Mouse (Mus musculus): ENCODE results near the gene Dop1b. TPM values are rescaled to one million over a fixed set of nuclear protein-coding genes. Genes with fewer than 3 reads are reported as not detected.
"Not testable (repeated sequence)": the region's sequence is repeated elsewhere in the genome, so short reads cannot be mapped to it uniquely, and the experiment has no call there.

Gene Dop1b
- polyA plus RNA-seq, 1 experiment from 2014 or later: 11.2 TPM

DNA sequence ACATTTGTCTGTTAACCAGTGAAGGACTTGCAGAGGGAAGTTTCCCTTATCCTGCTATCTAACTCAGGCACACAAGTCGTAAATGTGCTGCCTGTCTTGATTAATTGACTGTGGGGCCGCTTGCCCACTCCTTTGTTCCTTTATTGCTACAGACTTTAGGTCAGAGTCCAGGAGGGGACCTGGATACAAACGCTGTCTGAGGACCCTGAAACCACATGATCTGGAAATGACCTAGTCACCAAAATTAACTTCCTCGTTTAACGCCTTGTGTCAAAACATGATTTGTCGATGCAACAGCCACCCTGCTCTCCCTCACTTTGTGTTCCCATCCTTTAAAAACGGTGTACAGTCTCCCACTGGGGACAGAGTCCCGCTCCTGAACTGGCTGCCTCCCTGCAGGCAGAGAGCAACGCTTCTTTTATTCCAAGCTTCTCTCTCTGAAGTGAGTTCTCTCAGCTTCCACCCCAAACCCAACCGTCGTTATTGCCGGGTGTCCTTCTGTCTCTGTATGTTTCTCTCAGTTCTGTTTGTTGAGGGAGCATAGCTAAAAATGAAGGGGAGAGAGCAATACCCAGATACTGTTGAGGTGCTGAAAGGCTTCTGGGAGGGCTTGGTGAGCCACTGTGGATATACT lies 107.1 kb downstream of the Dop1b start:
- peaks cover 18% of the 10 kb centered on the region for H3K9me3 ChIP-seq
- no peak for ATAC-seq (ENCODE audit: insufficient number of reproducible peaks, insufficient read depth, low FRiP score, low TSS enrichment, low read depth)
- H3K4me1 ChIP-seq (replicated peaks): peaks cover 14% of the 10 kb centered on the region; the same call in 1 of the 2 replicates
- no peak overlapping the region; the same call in 1 of the 2 replicates for H3K27ac ChIP-seq
- H3K36me3 ChIP-seq: no peaks in the 10 kb centered on the region
- H3K4me2 ChIP-seq: peak overlapping the region; percentile 11; the same call in 1 of the 2 replicates
- H3K4me3 ChIP-seq (replicated peaks): no peak overlapping the region
- H3K27me3 ChIP-seq: peaks cover 6% of the 10 kb centered on the region; the same call in 1 of the 2 replicates
- H3K9ac ChIP-seq (replicated peaks): no peak overlapping the region
- 5% methylated on average over 12 of the region's 12 CpGs for WGBS

- H3K9me3 ChIP-seq: peaks cover 23% of the 10 kb centered on the region
- H3K4me1 ChIP-seq (replicated peaks): peaks cover 14% of the 10 kb centered on the region; the same call in 1 of the 2 replicates
- H3K4me2 ChIP-seq: no peak overlapping the region
- no peak for ATAC-seq (ENCODE audit: insufficient number of reproducible peaks, insufficient read depth, low FRiP score, low TSS enrichment, low read depth)
- no peak overlapping the region for H3K9ac ChIP-seq (replicated peaks)
- H3K27me3 ChIP-seq: peaks cover 6% of the 10 kb centered on the region; the same call in 1 of the 2 replicates
- no peaks in the 10 kb centered on the region for H3K36me3 ChIP-seq
- WGBS: 55% methylated on average over 4 of the region's 4 CpGs
- no peak overlapping the region for H3K4me3 ChIP-seq (replicated peaks)
- H3K27ac ChIP-seq: no peak overlapping the region
Measured at GRCm38 (mm10) chr16:93819325-93819696, 107.6 kb downstream of the Dop1b start.

DNA sequence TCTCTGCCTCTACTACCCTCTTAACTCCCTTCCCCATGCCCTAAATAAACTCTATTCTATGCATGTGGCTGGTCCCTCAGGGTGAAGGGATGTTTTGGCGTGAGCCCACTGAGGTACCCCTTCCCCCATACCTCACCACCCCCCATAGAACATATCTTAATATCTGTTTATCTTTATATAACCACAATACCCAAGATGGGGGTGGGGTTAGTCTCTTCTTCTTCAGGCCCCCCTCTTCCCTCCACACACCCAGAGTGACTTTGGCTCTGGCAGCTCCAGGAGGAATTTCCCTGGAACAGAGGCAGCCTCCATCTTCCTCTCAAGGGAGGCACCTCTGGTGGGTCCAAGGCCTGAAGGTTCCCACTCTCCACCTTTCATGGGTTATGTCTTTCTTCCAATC lies 108.3 kb downstream of the Dop1b start:
- WGBS: 88% methylated on average over 1 of the region's 1 CpGs
- H3K27ac ChIP-seq: no peak overlapping the region
- peaks cover 24% of the 10 kb centered on the region for H3K9me3 ChIP-seq
- H3K9ac ChIP-seq (replicated peaks): no peak overlapping the region
- H3K4me2 ChIP-seq: no peak overlapping the region
- peaks cover 14% of the 10 kb centered on the region; the same call in 1 of the 2 replicates for H3K4me1 ChIP-seq (replicated peaks)
- no peaks in the 10 kb centered on the region for H3K36me3 ChIP-seq
- no peak overlapping the region for H3K4me3 ChIP-seq (replicated peaks)
- ATAC-seq (ENCODE audit: insufficient number of reproducible peaks, insufficient read depth, low FRiP score, low TSS enrichment, low read depth): no peak
- H3K27me3 ChIP-seq: peaks cover 6% of the 10 kb centered on the region; the same call in 1 of the 2 replicates

DNA sequence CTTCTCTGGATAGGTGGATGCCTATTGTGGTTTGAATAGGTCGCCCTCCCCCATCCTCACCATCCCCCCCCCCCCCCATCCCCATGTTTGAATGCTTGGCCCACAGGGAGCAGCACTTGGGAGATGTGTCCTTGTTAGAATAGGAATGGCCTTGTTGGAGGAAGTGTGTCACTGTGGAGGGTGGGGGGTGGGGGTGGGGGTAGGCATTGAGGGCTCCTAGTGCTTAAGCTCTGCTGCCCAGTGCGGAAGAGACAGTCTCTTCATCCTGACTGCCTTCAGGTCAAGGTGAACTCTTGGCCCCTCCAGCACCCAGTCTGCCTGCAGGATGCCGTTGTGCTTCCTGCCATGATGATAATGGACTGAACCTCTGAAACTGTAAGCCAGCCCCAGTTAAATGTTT lies 110.0 kb downstream of the Dop1b start:
- no peak overlapping the region for H3K4me3 ChIP-seq (replicated peaks)
- no peak overlapping the region for H3K9ac ChIP-seq (replicated peaks)
- H3K27me3 ChIP-seq: peaks cover 8% of the 10 kb centered on the region
- no peak overlapping the region for H3K4me2 ChIP-seq
- peaks cover 10% of the 10 kb centered on the region; the same call in 1 of the 2 replicates for H3K4me1 ChIP-seq (replicated peaks)
- peaks cover 24% of the 10 kb centered on the region for H3K9me3 ChIP-seq
- WGBS: 92% methylated on average over 3 of the region's 3 CpGs
- ATAC-seq (ENCODE audit: insufficient number of reproducible peaks, insufficient read depth, low FRiP score, low TSS enrichment, low read depth): no peak
- no peaks in the 10 kb centered on the region for H3K36me3 ChIP-seq
- H3K27ac ChIP-seq: no peak overlapping the region

DNA sequence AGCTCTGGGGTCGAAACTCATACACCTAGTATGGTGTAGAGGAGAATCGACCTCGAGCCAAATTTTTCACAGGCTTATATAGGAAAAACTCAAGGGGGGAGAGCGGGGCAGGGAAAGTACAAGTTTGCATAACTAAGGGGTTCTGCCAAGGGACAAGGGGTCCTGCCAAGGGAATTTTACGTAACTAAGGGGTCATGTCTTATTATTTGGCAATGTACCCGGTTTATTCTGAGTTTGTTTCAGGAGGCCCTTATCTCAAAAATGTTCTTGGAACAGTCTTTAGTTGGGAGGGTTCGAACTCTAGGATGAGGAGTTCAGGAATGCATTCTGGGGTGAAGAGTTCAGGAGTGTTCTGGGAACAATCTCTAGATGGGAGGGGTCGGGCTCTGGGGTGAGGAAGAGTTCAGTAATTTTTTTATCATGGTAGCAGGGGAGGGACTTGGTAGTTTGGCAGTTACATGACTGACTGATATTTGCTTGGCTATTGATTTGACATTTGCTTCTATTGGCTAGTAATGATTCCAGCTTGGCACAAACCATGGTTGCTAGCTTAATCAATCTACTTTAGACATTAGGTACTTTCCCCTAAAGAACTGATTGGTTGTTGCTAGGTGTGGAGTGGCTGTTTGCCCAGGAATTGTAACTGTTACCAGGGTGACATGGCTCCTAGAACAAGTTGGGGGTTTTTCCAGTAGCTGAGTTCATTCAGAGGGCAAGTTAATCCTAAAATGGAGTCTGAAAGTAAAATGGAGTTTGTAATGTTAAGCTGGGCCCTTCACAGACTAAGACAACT lies 110.9 kb downstream of the Dop1b start:
- not testable (repeated sequence) for H3K27ac ChIP-seq; H3K36me3 ChIP-seq; H3K27me3 ChIP-seq; H3K4me3 ChIP-seq (replicated peaks); H3K4me2 ChIP-seq; H3K9ac ChIP-seq (replicated peaks); ATAC-seq (ENCODE audit: insufficient number of reproducible peaks, insufficient read depth, low FRiP score, low TSS enrichment, low read depth)
- Histone ChIP-seq H3K4me1 (replicated peaks) (peaks cover 10% of the 10 kb centered on the region; the same call in 1 of the 2 replicates), H3K9me3 (peaks cover 24% of the 10 kb centered on the region)
- WGBS: 85% methylated on average over 5 of the region's 8 CpGs

DNA sequence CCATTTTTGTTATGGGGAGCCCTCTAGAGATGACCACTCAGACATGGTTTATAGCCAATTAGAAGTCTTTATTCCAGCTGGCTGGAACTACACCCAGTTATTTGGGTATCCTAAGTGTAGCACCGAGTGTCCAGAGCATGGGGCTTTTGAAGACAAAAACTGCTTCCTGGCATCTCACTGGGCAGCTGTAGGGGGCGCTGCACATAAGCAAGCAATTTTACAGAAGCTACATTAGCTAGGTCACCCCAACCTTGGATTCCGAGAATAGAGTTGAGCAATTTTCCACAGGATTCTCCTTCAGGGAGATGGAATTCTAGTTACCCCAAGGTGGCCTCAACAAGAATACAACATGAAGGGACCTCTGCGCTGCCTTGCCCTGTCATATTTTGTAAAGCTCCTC lies 113.1 kb downstream of the Dop1b start:
- no peak for ATAC-seq (ENCODE audit: insufficient number of reproducible peaks, insufficient read depth, low FRiP score, low TSS enrichment, low read depth)
- H3K9ac ChIP-seq (replicated peaks): no peak overlapping the region
- H3K4me3 ChIP-seq (replicated peaks): no peak overlapping the region
- H3K27ac ChIP-seq: no peak overlapping the region
- no peaks in the 10 kb centered on the region for H3K36me3 ChIP-seq
- H3K4me2 ChIP-seq: no peak overlapping the region
- H3K27me3 ChIP-seq: peaks cover 2% of the 10 kb centered on the region; the same call in 1 of the 2 replicates
- peaks cover 30% of the 10 kb centered on the region for H3K9me3 ChIP-seq
- no peaks in the 10 kb centered on the region for H3K4me1 ChIP-seq (replicated peaks)
- WGBS: 86% methylated on average over 4 of the region's 4 CpGs

- no peak overlapping the region for H3K9ac ChIP-seq (replicated peaks)
- no peaks in the 10 kb centered on the region for H3K36me3 ChIP-seq
- no peak overlapping the region for H3K4me3 ChIP-seq (replicated peaks)
- no peak overlapping the region for H3K4me2 ChIP-seq
- no peak for ATAC-seq (ENCODE audit: insufficient number of reproducible peaks, insufficient read depth, low FRiP score, low TSS enrichment, low read depth)
- H3K27me3 ChIP-seq: peaks cover 2% of the 10 kb centered on the region; the same call in 1 of the 2 replicates
- H3K9me3 ChIP-seq: peaks cover 30% of the 10 kb centered on the region
- 90% methylated on average over 4 of the region's 4 CpGs for WGBS
- H3K4me1 ChIP-seq (replicated peaks): no peaks in the 10 kb centered on the region
- H3K27ac ChIP-seq: no peak overlapping the region
Measured at GRCm38 (mm10) chr16:93825463-93825862, 113.8 kb downstream of the Dop1b start.

- H3K9me3 ChIP-seq: peaks cover 30% of the 10 kb centered on the region
- no peak for ATAC-seq (ENCODE audit: insufficient number of reproducible peaks, insufficient read depth, low FRiP score, low TSS enrichment, low read depth)
- no peaks in the 10 kb centered on the region for H3K4me1 ChIP-seq (replicated peaks)
- no peak overlapping the region for H3K4me2 ChIP-seq
- H3K4me3 ChIP-seq (replicated peaks): no peak overlapping the region
- H3K36me3 ChIP-seq: no peaks in the 10 kb centered on the region
- no peak overlapping the region for H3K9ac ChIP-seq (replicated peaks)
- 63% methylated on average over 11 of the region's 11 CpGs for WGBS
- no peak overlapping the region for H3K27ac ChIP-seq
- peaks cover 2% of the 10 kb centered on the region; the same call in 1 of the 2 replicates for H3K27me3 ChIP-seq
Measured at GRCm38 (mm10) chr16:93826054-93826453, 114.3 kb downstream of the Dop1b start.

- H3K4me2 ChIP-seq; ATAC-seq (ENCODE audit: insufficient number of reproducible peaks, insufficient read depth, low FRiP score, low TSS enrichment, low read depth); H3K4me3 ChIP-seq (replicated peaks); H3K4me1 ChIP-seq (replicated peaks); H3K27ac ChIP-seq; H3K36me3 ChIP-seq; H3K9ac ChIP-seq (replicated peaks); H3K27me3 ChIP-seq: not testable (repeated sequence)
- WGBS: 58% methylated on average over 5 of the region's 5 CpGs
- H3K9me3 ChIP-seq: peaks cover 28% of the 10 kb centered on the region
Measured at GRCm38 (mm10) chr16:93826478-93826877, 114.8 kb downstream of the Dop1b start.

DNA sequence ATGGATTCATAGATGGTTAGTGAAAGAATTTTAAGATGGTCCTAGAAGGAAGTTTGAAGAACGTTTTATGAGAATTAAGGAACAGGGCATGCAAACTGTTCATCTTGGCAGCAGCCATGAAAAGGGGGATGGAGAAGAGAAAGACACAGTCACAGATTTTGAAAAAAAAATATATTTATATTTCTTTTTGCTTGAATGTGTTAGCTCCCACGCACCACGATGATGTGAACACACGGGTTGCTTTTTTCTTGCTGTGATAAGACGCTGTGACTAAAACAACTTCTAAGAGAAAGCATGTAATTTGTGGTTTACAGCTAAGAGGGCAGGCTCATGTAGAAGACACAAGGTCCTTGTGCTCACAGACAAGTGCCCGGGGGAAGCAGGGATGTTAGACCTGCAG lies 115.2 kb downstream of the Dop1b start:
- Histone ChIP-seq H3K4me1 (replicated peaks) (no peaks in the 10 kb centered on the region), H3K4me3 (replicated peaks) (no peak overlapping the region), H3K27ac (no peak overlapping the region), H3K9ac (replicated peaks) (no peak overlapping the region), H3K4me2 (no peak overlapping the region), H3K36me3 (no peaks in the 10 kb centered on the region), H3K9me3 (peaks cover 24% of the 10 kb centered on the region), H3K27me3 (peaks cover 2% of the 10 kb centered on the region; the same call in 1 of the 2 replicates)
- ATAC-seq (ENCODE audit: insufficient number of reproducible peaks, insufficient read depth, low FRiP score, low TSS enrichment, low read depth): no peak
- WGBS: 89% methylated on average over 6 of the region's 6 CpGs

- 93% methylated on average over 15 of the region's 15 CpGs for WGBS
- Histone ChIP-seq H3K9me3 (peaks cover 7% of the 10 kb centered on the region; the same call in 1 of the 2 replicates), H3K27ac (no peak overlapping the region), H3K4me3 (replicated peaks) (no peak overlapping the region), H3K4me2 (no peak overlapping the region), H3K36me3 (0 out of 2 replicates have a peak, but pooled peaks cover 1% of the 10 kb centered on the region), H3K4me1 (replicated peaks) (peaks cover 15% of the 10 kb centered on the region), H3K27me3 (peaks cover 2% of the 10 kb centered on the region; the same call in 1 of the 2 replicates), H3K9ac (replicated peaks) (no peak overlapping the region)
- no peak for ATAC-seq (ENCODE audit: insufficient number of reproducible peaks, insufficient read depth, low FRiP score, low TSS enrichment, low read depth)
Measured at GRCm38 (mm10) chr16:93829526-93829925, 117.8 kb downstream of the Dop1b start.
